Mouse (Mus musculus) liver, embryonic 15.5 days (tissue): ENCODE measurements around the gene Itpka. TPM values are rescaled to one million over a fixed set of nuclear protein-coding genes. Genes with fewer than 3 reads are reported as not detected.

Experiments
- ATAC-seq: fragments of 200-750 bp; cut with Nextera tagmentation; 2 replicates; pipeline ENCODE4 v1.8.0; 2017; ENCODE audit warnings: moderate number of reproducible peaks, mild to moderate bottlenecking, moderate library complexity; ENCODE audit not compliant: insufficient read depth
- H3K27ac ChIP-seq: fragments of 300-500 bp; sonication (generic); replicated peaks from 2 replicates; pipeline ENCODE4 v1.5.1; 2015; ENCODE audit warnings: mild to moderate bottlenecking, inconsistent platforms
- H3K27me3 ChIP-seq: fragments of 300-500 bp; sonication (generic); 2 replicates; pipeline ENCODE4 v1.6.1; 2015; ENCODE audit warnings: mild to moderate bottlenecking, inconsistent platforms
- H3K36me3 ChIP-seq: fragments of 300-500 bp; sonication (generic); replicated peaks from 2 replicates; pipeline ENCODE4 v1.6.1; 2015; ENCODE audit warnings: moderate library complexity, mild to moderate bottlenecking, inconsistent platforms
- H3K4me1 ChIP-seq: fragments of 300-500 bp; sonication (generic); replicated peaks from 2 replicates; pipeline ENCODE4 v1.6.1; 2015; ENCODE audit warnings: inconsistent platforms
- H3K4me2 ChIP-seq: fragments of 300-500 bp; sonication (generic); 2 replicates; pipeline ENCODE4 v1.6.1; 2015; ENCODE audit warnings: moderate library complexity, mild to moderate bottlenecking, inconsistent platforms
- H3K4me3 ChIP-seq: fragments of 300-500 bp; sonication (generic); replicated peaks from 2 replicates; pipeline ENCODE4 v1.5.1; 2015; ENCODE audit warnings: mild to moderate bottlenecking, inconsistent platforms
- H3K9ac ChIP-seq: fragments of 300-500 bp; sonication (generic); 2 replicates; pipeline ENCODE4 v1.6.1; 2015; ENCODE audit warnings: moderate library complexity, mild to moderate bottlenecking, inconsistent platforms
- H3K9me3 ChIP-seq: fragments of 300-500 bp; sonication (generic); replicated peaks from 2 replicates; pipeline ENCODE4 v1.6.1; 2016; ENCODE audit warnings: inconsistent platforms
- WGBS: fragments of 180-500 bp; shearing (Covaris S2); methylation state at CpG from one replicate; pipeline ENCODE4 v1.1.7; 2015; ENCODE audit warnings: mixed read lengths; ENCODE audit not compliant: insufficient replicate concordance; 5-methylcytosine and 5-hydroxymethylcytosine counted together
- polyA plus RNA-seq: library from polyadenylated mRNA; unstranded; fragments of >200 nt; fragmentation: Nextera tagmentation; extraction: Ambion mirVana; gene quantifications from 2 replicates; pipeline ENCODE4 v1.2.1, GENCODE M21; 2015

Gene Itpka
- polyA plus RNA-seq, 1 experiment from 2014 or later, result 2.7 TPM

DNA sequence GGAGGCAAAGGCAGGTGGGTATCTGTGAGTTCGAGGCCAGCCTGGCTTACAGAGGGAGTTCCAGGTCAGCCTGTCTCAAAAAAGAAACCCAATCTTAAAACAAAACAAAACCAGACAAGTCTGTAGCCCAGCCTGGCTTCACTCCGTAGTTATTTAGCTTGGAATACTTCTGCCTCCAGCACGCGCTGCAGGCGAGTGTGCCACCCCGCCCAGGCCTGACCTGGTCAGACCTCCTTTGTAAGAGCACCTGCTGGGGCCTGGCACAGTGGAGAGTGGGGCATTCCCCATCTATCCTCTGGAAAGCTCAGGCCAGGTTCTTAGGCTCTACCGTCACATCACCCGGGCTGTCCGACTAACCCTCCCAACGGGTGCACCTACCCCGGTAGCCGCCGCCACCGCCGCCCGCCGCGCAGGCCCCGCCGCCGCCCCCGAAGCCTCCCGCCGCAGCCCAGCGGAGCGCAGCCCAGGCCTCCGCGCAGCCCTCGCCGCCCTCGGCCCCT, 15.5 kb downstream of the Itpka start:
- peak overlapping the region; percentile 73 for H3K4me2 ChIP-seq
- H3K9ac ChIP-seq, result no peak overlapping the region
- H3K4me1 ChIP-seq, result peaks cover 16% of the 10 kb centered on the region
- no peaks in the 10 kb centered on the region for H3K9me3 ChIP-seq
- peak overlapping the region; percentile 55 for H3K4me3 ChIP-seq
- ATAC-seq, result peak; percentile 18; the same call in 1 of the 2 replicates
- H3K27me3 ChIP-seq, result peaks cover 100% of the 10 kb centered on the region
- H3K36me3 ChIP-seq, result no peaks in the 10 kb centered on the region
- H3K27ac ChIP-seq, result no peak overlapping the region
- 6% methylated on average over 27 of the region's 31 CpGs for WGBS

DNA sequence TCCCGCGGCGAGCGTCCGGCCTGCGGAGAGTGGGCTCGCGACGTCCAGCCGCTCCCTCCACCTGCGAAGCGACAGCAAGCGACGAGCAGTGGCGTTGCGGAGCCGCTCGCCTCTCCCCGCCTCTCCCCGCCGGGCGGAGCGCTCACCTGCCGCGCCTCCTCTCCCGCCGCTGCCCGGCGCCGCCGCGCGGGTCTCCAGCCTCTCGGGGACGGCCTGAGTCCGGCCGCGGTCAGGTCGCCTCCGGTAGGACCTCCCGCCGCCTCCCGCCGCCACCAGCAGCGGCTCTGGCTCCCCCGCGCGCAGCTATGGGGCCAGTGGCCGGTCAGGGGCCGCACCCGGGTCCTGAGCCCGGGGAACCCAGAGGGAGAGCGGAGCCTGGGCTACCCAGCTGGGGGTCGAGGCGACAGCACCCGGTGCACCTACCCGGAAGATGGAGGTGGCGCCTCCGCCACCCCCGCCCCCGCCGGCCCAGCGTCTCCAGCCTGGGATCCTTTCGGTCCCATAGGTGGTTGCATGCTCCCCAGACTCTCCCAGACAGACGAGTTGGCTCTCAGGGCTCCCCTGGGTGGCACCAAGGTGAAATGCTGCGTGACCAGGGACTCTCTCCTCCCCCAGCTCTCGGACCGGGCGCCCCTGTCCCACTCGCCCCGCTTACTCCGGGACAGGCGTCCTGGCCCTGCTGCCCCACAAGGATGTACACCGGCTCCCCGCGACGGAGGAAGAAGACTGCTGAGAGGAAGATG, 16.1 kb downstream of the Itpka start:
- ATAC-seq, result peak; percentile 28
- H3K36me3 ChIP-seq, result no peaks in the 10 kb centered on the region
- H3K27me3 ChIP-seq, result peaks cover 96% of the 10 kb centered on the region
- H3K4me3 ChIP-seq, result peak overlapping the region; percentile 55
- H3K9ac ChIP-seq, result no peak overlapping the region
- H3K4me1 ChIP-seq, result peaks cover 16% of the 10 kb centered on the region
- H3K9me3 ChIP-seq, result no peaks in the 10 kb centered on the region
- peak overlapping the region; percentile 73 for H3K4me2 ChIP-seq
- WGBS, result 1% methylated on average over 69 of the region's 77 CpGs
- no peak overlapping the region for H3K27ac ChIP-seq

DNA sequence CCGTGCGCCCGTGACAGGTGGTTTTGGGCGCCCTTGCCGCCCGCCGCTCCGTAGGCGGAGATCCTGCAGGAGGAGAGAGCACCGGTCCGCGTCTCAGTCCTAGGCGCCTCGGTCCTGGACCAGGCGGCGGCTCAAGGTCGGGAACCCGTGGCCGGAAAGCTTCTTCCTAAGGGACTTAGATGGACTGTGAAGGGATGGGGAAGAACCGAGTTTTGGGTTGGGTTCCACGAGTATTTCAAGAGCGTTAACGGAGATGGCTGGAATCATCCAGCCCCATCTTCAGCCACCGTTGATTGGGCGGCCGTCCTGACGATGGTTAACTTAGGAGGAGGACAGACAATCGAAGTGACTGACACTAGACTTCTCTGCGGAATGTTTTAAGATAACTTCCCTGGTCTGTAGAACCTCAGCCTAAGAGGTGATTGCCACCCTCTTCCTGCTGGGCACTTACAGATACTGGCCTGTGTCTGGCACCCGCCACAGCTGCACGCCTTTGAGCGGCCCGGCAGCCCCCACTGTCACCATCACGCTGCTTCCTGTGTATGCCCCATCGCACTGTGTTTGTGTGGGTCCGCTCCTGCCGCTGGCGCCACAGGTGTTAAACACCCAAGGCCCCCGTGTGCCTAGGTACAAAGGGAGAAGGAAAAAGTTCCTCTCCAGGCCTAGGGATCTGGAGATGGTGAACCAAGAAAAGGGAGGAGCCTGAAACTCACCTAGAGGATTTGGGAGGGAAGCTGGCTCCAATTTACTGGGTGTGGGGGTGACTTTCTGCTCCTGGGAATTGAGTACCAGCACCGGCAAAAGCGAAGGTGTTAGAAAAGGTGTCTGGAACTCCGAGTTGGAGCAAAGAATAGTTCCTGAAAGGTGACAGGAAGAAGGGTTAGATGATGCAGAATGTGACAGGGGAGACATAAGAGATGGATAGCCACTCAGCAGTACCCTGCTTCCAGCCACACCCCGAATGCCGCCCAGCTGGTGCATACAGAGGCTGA, 17.0 kb downstream of the Itpka start:
- H3K4me1 ChIP-seq, result peaks cover 16% of the 10 kb centered on the region
- peaks cover 87% of the 10 kb centered on the region for H3K27me3 ChIP-seq
- peak overlapping the region; percentile 73 for H3K4me2 ChIP-seq
- no peak overlapping the region for H3K27ac ChIP-seq
- 0 out of 2 replicates have a peak, but pooled peaks cover 8% of the 10 kb centered on the region for H3K36me3 ChIP-seq
- peak overlapping the region; percentile 55 for H3K4me3 ChIP-seq
- H3K9me3 ChIP-seq, result no peaks in the 10 kb centered on the region
- H3K9ac ChIP-seq, result no peak overlapping the region
- no peak for ATAC-seq
- 5% methylated on average over 44 of the region's 44 CpGs for WGBS

DNA sequence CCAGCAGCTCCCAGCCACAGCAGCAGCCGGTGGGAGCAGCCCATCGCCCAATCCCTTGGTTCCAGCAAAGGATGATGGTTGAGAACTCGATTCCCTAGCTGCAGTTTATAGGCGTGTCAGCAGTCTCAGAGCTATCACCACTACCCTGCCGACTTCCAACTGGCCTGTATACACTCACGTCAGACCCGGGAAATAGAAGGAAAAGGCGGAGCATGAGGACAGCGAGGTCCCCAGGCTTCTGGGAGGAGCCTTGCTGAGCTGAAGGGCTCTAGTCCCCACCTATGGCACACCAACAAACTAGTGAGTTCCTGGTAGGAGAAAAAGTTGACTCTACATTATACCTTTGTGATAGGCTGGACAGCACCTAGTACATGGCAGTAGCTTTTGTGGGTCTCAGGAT, 18.1 kb downstream of the Itpka start, which contains the start of gene Ltk:
Gene Ltk (minus strand): TSS at position 181 of the 400 bp plus-strand sequence.
- Histone ChIP-seq H3K27me3 (peaks cover 76% of the 10 kb centered on the region), H3K36me3 (peaks cover 13% of the 10 kb centered on the region; the same call in 1 of the 2 replicates), H3K9me3 (no peaks in the 10 kb centered on the region), H3K4me3 (no peak within 1 kb of the TSS), H3K4me2 (no peak within 1 kb of the TSS; the same call in 1 of the 2 replicates), H3K9ac (no peak within 1 kb of the TSS), H3K4me1 (peaks cover 16% of the 10 kb centered on the region), H3K27ac (no peak within 1 kb of the TSS)
- ATAC-seq, result no peak
- WGBS, result 10% methylated on average over 9 of the region's 9 CpGs

DNA sequence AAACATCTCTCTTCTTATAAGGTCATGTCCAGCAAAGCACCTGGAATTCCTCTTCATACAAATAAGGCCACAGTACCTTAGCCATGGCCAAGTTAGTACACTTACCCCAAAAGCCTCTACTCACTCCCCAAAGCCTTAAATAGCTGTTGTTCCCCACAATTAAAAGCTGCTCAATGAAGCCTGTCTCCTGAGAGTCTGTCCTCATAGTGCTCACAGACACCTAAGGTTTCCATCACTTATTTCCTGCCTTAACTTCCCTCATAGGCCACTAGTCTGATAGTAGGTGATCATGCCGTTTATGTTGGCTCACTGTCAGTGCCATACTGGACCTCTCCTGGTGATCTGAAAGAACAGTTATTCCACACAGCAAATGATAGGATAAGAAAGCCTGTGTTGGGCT, 20.1 kb downstream of the Itpka start:
- Histone ChIP-seq H3K4me3 (no peak overlapping the region), H3K27me3 (peaks cover 56% of the 10 kb centered on the region), H3K36me3 (peaks cover 18% of the 10 kb centered on the region), H3K4me1 (peaks cover 16% of the 10 kb centered on the region), H3K4me2 (no peak overlapping the region), H3K9ac (no peak overlapping the region), H3K27ac (no peak overlapping the region), H3K9me3 (no peaks in the 10 kb centered on the region)
- ATAC-seq, result no peak
- WGBS, result 47% methylated on average over 1 of the region's 1 CpGs

DNA sequence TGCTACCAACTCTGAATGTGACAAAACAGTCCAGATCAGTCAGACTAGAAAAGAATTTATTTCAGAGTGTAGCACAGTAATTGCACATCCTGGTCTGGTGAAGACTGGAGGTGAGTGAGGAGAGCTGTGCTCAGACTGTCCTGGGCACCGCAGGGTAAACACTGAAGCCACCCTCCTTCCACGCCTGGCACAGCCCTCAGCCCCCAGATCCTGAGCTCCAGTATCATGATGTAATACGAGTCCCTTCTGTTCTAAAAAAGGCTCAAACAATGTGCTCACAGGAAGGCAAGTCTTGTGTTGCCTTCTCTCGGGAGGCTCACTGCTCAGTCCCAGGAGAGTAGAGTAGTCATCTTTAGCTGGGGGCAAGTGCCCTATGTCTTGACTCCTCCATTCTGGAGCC, 21.8 kb downstream of the Itpka start:
- no peak overlapping the region for H3K27ac ChIP-seq
- H3K9me3 ChIP-seq, result no peaks in the 10 kb centered on the region
- H3K4me1 ChIP-seq, result peaks cover under 1% of the 10 kb centered on the region; the same call in 1 of the 2 replicates
- H3K27me3 ChIP-seq, result peaks cover 39% of the 10 kb centered on the region
- H3K36me3 ChIP-seq, result peaks cover 26% of the 10 kb centered on the region
- 53% methylated on average over 4 of the region's 4 CpGs for WGBS
- H3K4me3 ChIP-seq, result no peak overlapping the region
- H3K4me2 ChIP-seq, result no peak overlapping the region
- no peak overlapping the region for H3K9ac ChIP-seq
- ATAC-seq, result no peak

DNA sequence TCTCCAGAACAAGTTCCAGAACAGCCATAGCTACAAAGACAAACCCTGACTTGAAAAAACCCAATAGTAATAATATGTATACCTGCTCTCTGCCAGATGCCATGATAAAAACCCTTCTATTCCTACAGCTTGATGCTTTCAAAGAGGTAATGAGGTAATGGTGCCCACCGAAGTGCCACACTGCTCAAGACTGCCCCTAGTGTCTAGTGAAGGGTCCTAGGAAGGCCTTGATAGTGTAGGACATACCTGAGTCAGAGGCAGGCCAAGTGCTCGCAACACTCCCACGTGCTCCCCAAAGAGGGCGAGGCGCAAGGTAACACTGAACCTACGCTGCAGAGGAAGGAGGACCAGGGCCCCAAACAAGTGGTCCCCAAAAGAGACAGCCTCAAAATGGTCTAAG, 25.1 kb downstream of the Itpka start:
- Histone ChIP-seq H3K4me2 (no peak overlapping the region), H3K9me3 (no peaks in the 10 kb centered on the region), H3K36me3 (peaks cover 44% of the 10 kb centered on the region), H3K27ac (no peak overlapping the region), H3K4me3 (no peak overlapping the region), H3K4me1 (no peaks in the 10 kb centered on the region), H3K27me3 (peaks cover 6% of the 10 kb centered on the region), H3K9ac (no peak overlapping the region)
- whole genome bisulfite sequencing, result 85% methylated on average over 6 of the region's 6 CpGs
- ATAC-seq, result no peak

DNA sequence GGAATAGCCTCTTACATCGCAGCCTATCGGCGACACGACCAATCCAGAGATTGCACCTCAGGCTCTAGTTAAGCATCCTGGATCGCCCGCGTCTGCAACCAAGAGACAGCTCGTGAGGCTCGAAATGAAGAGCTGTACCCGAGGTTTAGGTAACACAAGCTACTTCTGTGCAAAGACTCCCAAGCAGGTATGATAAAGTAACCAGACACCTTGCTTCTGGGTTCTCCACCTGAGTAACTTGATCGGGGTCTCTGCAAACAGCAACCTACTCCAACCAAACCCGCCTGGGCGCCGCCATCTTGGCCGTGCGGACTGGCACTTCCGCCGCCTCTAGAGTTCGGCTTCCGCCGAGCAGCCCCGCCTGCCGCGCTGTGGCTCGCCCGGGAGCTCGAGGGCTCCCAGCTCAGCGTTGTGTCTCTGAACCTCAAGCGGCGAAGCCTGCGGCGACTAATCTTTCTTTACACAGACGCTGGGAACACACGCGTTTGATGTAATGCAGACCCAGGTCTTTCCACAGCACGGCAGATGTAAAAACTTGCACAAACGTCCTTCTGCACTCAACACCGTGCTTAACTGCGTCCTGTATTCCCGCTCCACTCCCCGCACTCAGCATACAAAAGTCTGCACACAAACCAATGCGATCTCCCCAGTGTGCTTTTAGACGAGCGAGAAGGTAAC, 45.2 kb downstream of the Itpka start, which contains the start of gene Rpap1:
Gene Rpap1 (minus strand): TSS at position 332 of the 678 bp plus-strand sequence.
- H3K27ac ChIP-seq, result peak within 1 kb of the TSS; percentile 34; the same call in 1 of the 2 replicates
- peaks cover 8% of the 10 kb centered on the region for H3K36me3 ChIP-seq
- WGBS, result under 1% methylated on average over 44 of the region's 44 CpGs
- peak within 1 kb of the TSS; percentile 86 for H3K4me2 ChIP-seq
- peaks cover 17% of the 10 kb centered on the region for H3K4me1 ChIP-seq
- peaks cover 10% of the 10 kb centered on the region for H3K27me3 ChIP-seq
- H3K9ac ChIP-seq, result peak within 1 kb of the TSS; percentile 68
- H3K4me3 ChIP-seq, result peak within 1 kb of the TSS; percentile 74
- H3K9me3 ChIP-seq, result no peaks in the 10 kb centered on the region
- ATAC-seq, result peak; percentile 90

DNA sequence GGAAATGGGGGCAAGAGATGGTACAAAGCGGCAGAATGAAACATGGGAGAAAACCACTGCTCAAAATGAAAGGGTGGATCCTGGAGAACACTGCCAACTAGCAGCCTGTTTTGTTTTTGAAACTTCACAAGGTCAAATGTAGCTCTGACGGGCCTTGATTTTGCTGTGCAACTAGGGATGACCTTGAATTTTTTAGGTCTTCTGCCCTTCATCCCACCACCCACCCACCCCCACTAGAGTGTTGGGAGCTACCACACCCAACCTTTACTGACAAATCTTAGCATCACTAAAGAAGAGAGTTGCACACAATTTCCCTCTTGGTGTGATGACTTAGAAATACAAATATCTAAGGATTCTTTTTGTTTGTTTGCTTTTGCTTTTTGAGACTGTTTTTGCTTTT, 47.9 kb downstream of the Itpka start:
- peaks cover 17% of the 10 kb centered on the region for H3K4me1 ChIP-seq
- H3K9ac ChIP-seq, result no peak overlapping the region
- no peak overlapping the region for H3K27ac ChIP-seq
- no peak for ATAC-seq
- no peak overlapping the region for H3K4me3 ChIP-seq
- 76% methylated on average over 2 of the region's 2 CpGs for WGBS
- H3K36me3 ChIP-seq, result no peaks in the 10 kb centered on the region
- H3K4me2 ChIP-seq, result no peak overlapping the region
- H3K9me3 ChIP-seq, result no peaks in the 10 kb centered on the region
- H3K27me3 ChIP-seq, result peaks cover 19% of the 10 kb centered on the region

DNA sequence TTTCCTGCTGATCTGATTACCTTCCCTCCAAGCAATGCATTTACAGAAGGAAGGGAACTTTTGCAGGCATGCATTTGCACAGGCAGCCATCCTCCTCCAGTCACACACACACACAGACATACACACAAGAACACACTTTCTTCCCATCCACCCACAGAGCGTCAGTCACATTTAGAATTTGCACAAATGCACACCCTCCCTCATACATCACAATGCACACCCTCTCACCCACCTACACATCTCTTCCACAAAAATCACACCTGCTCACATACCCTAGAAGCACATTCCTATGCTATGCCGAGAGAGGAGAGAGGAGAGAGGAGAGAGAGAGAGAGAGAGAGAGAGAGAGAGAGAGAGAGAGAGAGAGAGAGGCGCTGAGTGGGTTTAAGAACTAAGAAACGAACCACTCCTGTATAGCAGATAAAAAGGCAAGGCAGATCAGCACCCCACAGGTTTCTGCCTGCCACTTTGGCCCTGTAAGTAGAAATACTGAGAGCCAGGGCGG, 55.2 kb downstream of the Itpka start, which contains the start of gene Tyro3:
Gene Tyro3 (plus strand): TSS at position 455 of the 505 bp plus-strand sequence.
- WGBS, result 53% methylated on average over 5 of the region's 5 CpGs
- H3K4me1 ChIP-seq, result peaks cover 15% of the 10 kb centered on the region
- H3K27me3 ChIP-seq, result peaks cover 78% of the 10 kb centered on the region
- no peaks in the 10 kb centered on the region for H3K36me3 ChIP-seq
- ATAC-seq, result no peak
- H3K9me3 ChIP-seq, result no peaks in the 10 kb centered on the region
- no peak within 1 kb of the TSS for H3K9ac ChIP-seq
- H3K4me3 ChIP-seq, result no peak within 1 kb of the TSS
- H3K27ac ChIP-seq, result no peak within 1 kb of the TSS
- no peak within 1 kb of the TSS for H3K4me2 ChIP-seq
